Mouse (Mus musculus): ENCODE results near the gene Eef1akmt1.

DNA sequence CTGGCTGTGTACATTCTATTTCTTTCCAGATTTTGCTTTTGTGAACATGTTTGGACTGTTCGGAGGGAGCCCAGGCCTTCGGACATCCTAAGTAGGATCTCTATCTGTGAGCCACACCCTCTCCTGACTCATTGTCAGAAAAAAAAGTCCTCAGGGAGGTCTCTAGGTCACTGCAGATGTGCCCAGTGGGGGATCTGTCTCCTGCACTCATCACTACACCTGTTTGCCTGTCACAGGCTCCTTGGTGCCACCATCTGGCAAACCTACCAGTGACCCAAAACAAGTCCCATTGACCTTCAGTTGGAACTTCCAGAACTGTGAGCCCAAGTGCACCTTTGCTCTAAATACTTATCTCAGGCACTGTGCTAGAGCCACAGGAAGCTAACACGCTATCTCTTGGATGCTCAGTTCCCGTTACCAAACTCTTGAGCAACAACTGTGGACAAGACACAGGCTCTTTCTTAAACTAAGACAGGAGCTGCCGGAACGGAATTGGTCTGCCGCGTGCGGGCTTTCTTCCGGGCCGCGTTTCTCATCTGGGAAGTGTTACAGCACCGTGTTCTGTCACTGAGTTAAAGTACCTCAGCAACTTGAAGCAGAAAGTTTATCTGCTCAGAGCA lies 27.9 kb downstream of the Eef1akmt1 start:
- TF ChIP-seq TAL1 (IDR thresholded peaks at IDR 0.05; ENCODE audit: low read length) = no peak
- TF ChIP-seq GATA1 (IDR thresholded peaks at IDR 0.05; ENCODE audit: low read length) = no peak
